Mouse (Mus musculus): Measurements from ENCODE around the gene Dusp2.

Gene Dusp2

GRCm38 (mm10) chr2:127335767-127336496, at the start of gene Dusp2:
Gene Dusp2 (plus strand): TSS chr2:127336159.
- peak; percentile 99 for DNase-seq

- DNase-seq: peak; percentile 60
Measured at GRCm38 (mm10) chr2:127292250-127292649, 43.7 kb upstream of the Dusp2 start.

- peak; percentile 90 for DNase-seq
Measured at GRCm38 (mm10) chr2:127297001-127297805, 38.8 kb upstream of the Dusp2 start.

GRCm38 (mm10) chr2:127298056-127298455, 37.9 kb upstream of the Dusp2 start:
- DNase-seq: peak; percentile 50

GRCm38 (mm10) chr2:127300701-127301100, 35.3 kb upstream of the Dusp2 start:
- peak; percentile 86 for DNase-seq

- DNase-seq: peak; percentile 19
Measured at GRCm38 (mm10) chr2:127301883-127302282, 34.1 kb upstream of the Dusp2 start.

GRCm38 (mm10) chr2:127304192-127304591, 31.8 kb upstream of the Dusp2 start:
- peak; percentile 21 for DNase-seq

GRCm38 (mm10) chr2:127304609-127305210, 31.2 kb upstream of the Dusp2 start:
- DNase-seq: peak; percentile 83

GRCm38 (mm10) chr2:127306123-127306522, 29.8 kb upstream of the Dusp2 start:
- no peak for DNase-seq

- peak; percentile 66 for DNase-seq
Measured at GRCm38 (mm10) chr2:127307179-127307578, 28.8 kb upstream of the Dusp2 start.

- peak; percentile 46 for DNase-seq
Measured at GRCm38 (mm10) chr2:127308660-127309059, 27.3 kb upstream of the Dusp2 start.

- peak; percentile 52 for DNase-seq
Measured at GRCm38 (mm10) chr2:127310246-127310645, 25.7 kb upstream of the Dusp2 start.

GRCm38 (mm10) chr2:127310685-127311084, 25.3 kb upstream of the Dusp2 start:
- peak; percentile 1 for DNase-seq

- DNase-seq: no peak
Measured at GRCm38 (mm10) chr2:127311193-127311592, 24.8 kb upstream of the Dusp2 start.

- DNase-seq: peak; percentile 22
Measured at GRCm38 (mm10) chr2:127312801-127313200, 23.2 kb upstream of the Dusp2 start.

- peak; percentile 84 for DNase-seq
Measured at GRCm38 (mm10) chr2:127313878-127314277, 22.1 kb upstream of the Dusp2 start.

GRCm38 (mm10) chr2:127314467-127315154, 21.3 kb upstream of the Dusp2 start:
- peak; percentile 94 for DNase-seq

GRCm38 (mm10) chr2:127315155-127315470, 20.8 kb upstream of the Dusp2 start:
- no peak for DNase-seq

- peak; percentile 66 for DNase-seq
Measured at GRCm38 (mm10) chr2:127316431-127316830, 19.5 kb upstream of the Dusp2 start.

GRCm38 (mm10) chr2:127318136-127318535, 17.8 kb upstream of the Dusp2 start:
- DNase-seq: peak; percentile 74

- DNase-seq: no peak
Measured at GRCm38 (mm10) chr2:127319071-127319470, 16.9 kb upstream of the Dusp2 start.

GRCm38 (mm10) chr2:127322671-127323285, 13.2 kb upstream of the Dusp2 start:
- no peak for DNase-seq

GRCm38 (mm10) chr2:127323667-127324066, 12.3 kb upstream of the Dusp2 start:
- DNase-seq: peak; percentile 58

Data from heart, adult 11 months (tissue).